Mouse (Mus musculus): ENCODE results near the gene Stxbp5. TPM values are rescaled to one million over a fixed set of nuclear protein-coding genes. Genes with fewer than 3 reads are reported as not detected.

Stxbp5 gene
- polyA plus RNA-seq, 1 experiment = 48.5 TPM

- no peak for TF ChIP-seq POLR2A (IDR thresholded peaks at IDR 0.05; ENCODE audit: borderline replicate concordance, low read depth, low read length)
- no peak for TF ChIP-seq CTCF (IDR thresholded peaks at IDR 0.05; ENCODE audit: low read depth, low read length)
- Histone ChIP-seq H3K4me3 (ENCODE audit: insufficient read depth, low read length) (no peak overlapping the region), H3K27ac (ENCODE audit: insufficient read depth, low read depth, low read length) (no peak overlapping the region), H3K4me1 (ENCODE audit: control insufficient read depth, insufficient read depth, low read length) (no peaks in the 10 kb centered on the region)
These were observed 114.4 kb downstream of the Stxbp5 start for GRCm38 (mm10) chr10:9786461-9786860.

GRCm38 (mm10) chr10:9785651-9786050, 115.2 kb downstream of the Stxbp5 start:
- no peak for TF ChIP-seq POLR2A (IDR thresholded peaks at IDR 0.05; ENCODE audit: borderline replicate concordance, low read depth, low read length)
- TF ChIP-seq CTCF (IDR thresholded peaks at IDR 0.05; ENCODE audit: low read depth, low read length) = no peak

GRCm38 (mm10) chr10:9779864-9780263, 121.0 kb downstream of the Stxbp5 start:
- H3K27ac ChIP-seq (ENCODE audit: insufficient read depth, low read depth, low read length) = no peak overlapping the region
- TF ChIP-seq POLR2A (IDR thresholded peaks at IDR 0.05; ENCODE audit: borderline replicate concordance, low read depth, low read length) (no peak), CTCF (IDR thresholded peaks at IDR 0.05; ENCODE audit: low read depth, low read length) (no peak)
- H3K4me1 ChIP-seq (ENCODE audit: control insufficient read depth, insufficient read depth, low read length) = no peaks in the 10 kb centered on the region
- H3K4me3 ChIP-seq (ENCODE audit: insufficient read depth, low read length) = no peak overlapping the region

More at GRCm38 (mm10) chr10:9785651-9786050, 115.2 kb downstream of the Stxbp5 start:
- Histone ChIP-seq H3K4me1 (ENCODE audit: control insufficient read depth, insufficient read depth, low read length) (no peaks in the 10 kb centered on the region), H3K4me3 (ENCODE audit: insufficient read depth, low read length) (no peak overlapping the region), H3K27ac (ENCODE audit: insufficient read depth, low read depth, low read length) (no peak overlapping the region)

- H3K4me3 ChIP-seq (ENCODE audit: insufficient read depth, low read length) = no peak overlapping the region
- no peak for TF ChIP-seq POLR2A (IDR thresholded peaks at IDR 0.05; ENCODE audit: borderline replicate concordance, low read depth, low read length)
- TF ChIP-seq CTCF (IDR thresholded peaks at IDR 0.05; ENCODE audit: low read depth, low read length) = no peak
- H3K27ac ChIP-seq (ENCODE audit: insufficient read depth, low read depth, low read length) = no peak overlapping the region
- H3K4me1 ChIP-seq (ENCODE audit: control insufficient read depth, insufficient read depth, low read length) = no peaks in the 10 kb centered on the region
These were observed 130.6 kb downstream of the Stxbp5 start for GRCm38 (mm10) chr10:9770261-9770660.

- TF ChIP-seq CTCF (IDR thresholded peaks at IDR 0.05; ENCODE audit: low read depth, low read length) (no peak), POLR2A (IDR thresholded peaks at IDR 0.05; ENCODE audit: borderline replicate concordance, low read depth, low read length) (no peak)
- no peak overlapping the region for H3K27ac ChIP-seq (ENCODE audit: insufficient read depth, low read depth, low read length)
These were observed 137.0 kb downstream of the Stxbp5 start for GRCm38 (mm10) chr10:9763831-9764230.

GRCm38 (mm10) chr10:9760264-9760663, 140.6 kb downstream of the Stxbp5 start:
- H3K4me3 ChIP-seq (ENCODE audit: insufficient read depth, low read length) = no peak overlapping the region
- H3K27ac ChIP-seq (ENCODE audit: insufficient read depth, low read depth, low read length) = no peak overlapping the region
- no peaks in the 10 kb centered on the region for H3K4me1 ChIP-seq (ENCODE audit: control insufficient read depth, insufficient read depth, low read length)
- TF ChIP-seq POLR2A (IDR thresholded peaks at IDR 0.05; ENCODE audit: borderline replicate concordance, low read depth, low read length) (no peak), CTCF (IDR thresholded peaks at IDR 0.05; ENCODE audit: low read depth, low read length) (no peak)

More at GRCm38 (mm10) chr10:9763831-9764230, 137.0 kb downstream of the Stxbp5 start:
- Histone ChIP-seq H3K4me1 (ENCODE audit: control insufficient read depth, insufficient read depth, low read length) (no peaks in the 10 kb centered on the region), H3K4me3 (ENCODE audit: insufficient read depth, low read length) (no peak overlapping the region)

- no peak overlapping the region for H3K27ac ChIP-seq (ENCODE audit: insufficient read depth, low read depth, low read length)
- TF ChIP-seq CTCF (IDR thresholded peaks at IDR 0.05; ENCODE audit: low read depth, low read length) = no peak
- no peak for TF ChIP-seq POLR2A (IDR thresholded peaks at IDR 0.05; ENCODE audit: borderline replicate concordance, low read depth, low read length)
- H3K4me1 ChIP-seq (ENCODE audit: control insufficient read depth, insufficient read depth, low read length) = no peaks in the 10 kb centered on the region
- no peak overlapping the region for H3K4me3 ChIP-seq (ENCODE audit: insufficient read depth, low read length)
These were observed 144.3 kb downstream of the Stxbp5 start for GRCm38 (mm10) chr10:9756546-9756945.

- H3K4me1 ChIP-seq (ENCODE audit: control insufficient read depth, insufficient read depth, low read length) = no peaks in the 10 kb centered on the region
- no peak overlapping the region for H3K4me3 ChIP-seq (ENCODE audit: insufficient read depth, low read length)
- no peak for TF ChIP-seq CTCF (IDR thresholded peaks at IDR 0.05; ENCODE audit: low read depth, low read length)
- TF ChIP-seq POLR2A (IDR thresholded peaks at IDR 0.05; ENCODE audit: borderline replicate concordance, low read depth, low read length) = no peak
- H3K27ac ChIP-seq (ENCODE audit: insufficient read depth, low read depth, low read length) = no peak overlapping the region
These were observed 145.9 kb downstream of the Stxbp5 start for GRCm38 (mm10) chr10:9754893-9755541.

- no peak for TF ChIP-seq CTCF (IDR thresholded peaks at IDR 0.05; ENCODE audit: low read depth, low read length)
- no peak for TF ChIP-seq POLR2A (IDR thresholded peaks at IDR 0.05; ENCODE audit: borderline replicate concordance, low read depth, low read length)
- Histone ChIP-seq H3K27ac (ENCODE audit: insufficient read depth, low read depth, low read length) (no peak overlapping the region), H3K4me1 (ENCODE audit: control insufficient read depth, insufficient read depth, low read length) (no peaks in the 10 kb centered on the region), H3K4me3 (ENCODE audit: insufficient read depth, low read length) (no peak overlapping the region)
These were observed 167.0 kb downstream of the Stxbp5 start for GRCm38 (mm10) chr10:9733861-9734260.

- TF ChIP-seq CTCF (IDR thresholded peaks at IDR 0.05; ENCODE audit: low read depth, low read length) (no peak), POLR2A (IDR thresholded peaks at IDR 0.05; ENCODE audit: borderline replicate concordance, low read depth, low read length) (no peak)
- Histone ChIP-seq H3K4me3 (ENCODE audit: insufficient read depth, low read length) (no peak overlapping the region), H3K4me1 (ENCODE audit: control insufficient read depth, insufficient read depth, low read length) (no peaks in the 10 kb centered on the region)
These were observed 168.7 kb downstream of the Stxbp5 start for GRCm38 (mm10) chr10:9732065-9732749.

More at GRCm38 (mm10) chr10:9732065-9732749, 168.7 kb downstream of the Stxbp5 start:
- H3K27ac ChIP-seq (ENCODE audit: insufficient read depth, low read depth, low read length) = no peak overlapping the region
